Mouse (Mus musculus) midbrain, embryonic 12.5 days (tissue): ENCODE data around the gene Tbx4. TPM values are rescaled to one million over a fixed set of nuclear protein-coding genes. Genes with fewer than 3 reads are reported as not detected.

Source experiments
- ATAC-seq: fragments of 200-750 bp; cut with Nextera tagmentation; 2 replicates; pipeline ENCODE4 v1.8.0; 2017; ENCODE audit warnings: low read depth, moderate TSS enrichment, moderate library complexity; ENCODE audit not compliant: low FRiP score
- H3K27ac ChIP-seq: fragments of 300-500 bp; sonication (generic); replicated peaks from 2 replicates; pipeline ENCODE4 v1.5.1; 2016; ENCODE audit warnings: mild to moderate bottlenecking
- H3K27me3 ChIP-seq: fragments of 300-500 bp; sonication (generic); 2 replicates; pipeline ENCODE4 v1.6.1; 2016; ENCODE audit warnings: mild to moderate bottlenecking
- H3K36me3 ChIP-seq: fragments of 300-500 bp; sonication (generic); 2 replicates; pipeline ENCODE4 v1.6.1; 2016
- H3K4me1 ChIP-seq: fragments of 300-500 bp; sonication (generic); 2 replicates; pipeline ENCODE4 v1.6.1; 2016
- H3K4me2 ChIP-seq: fragments of 300-500 bp; sonication (generic); replicated peaks from 2 replicates; pipeline ENCODE4 v1.6.1; 2016; ENCODE audit warnings: mild to moderate bottlenecking, moderate library complexity
- H3K4me3 ChIP-seq: fragments of 300-500 bp; sonication (generic); 2 replicates; pipeline ENCODE4 v1.5.1; 2016; ENCODE audit warnings: mild to moderate bottlenecking
- H3K9ac ChIP-seq: fragments of 300-500 bp; sonication (generic); replicated peaks from 2 replicates; pipeline ENCODE4 v1.6.1; 2016; ENCODE audit warnings: mild to moderate bottlenecking, moderate library complexity
- H3K9me3 ChIP-seq: fragments of 300-500 bp; sonication (generic); 2 replicates; pipeline ENCODE4 v1.6.1; 2016; ENCODE audit warnings: mild to moderate bottlenecking
- WGBS: fragments of 180-500 bp; shearing (Covaris S2); methylation state at CpG from one replicate; pipeline ENCODE4 v1.1.7; 2016; 5-methylcytosine and 5-hydroxymethylcytosine counted together
- polyA plus RNA-seq: library from polyadenylated mRNA; unstranded; fragments of >200 nt; fragmentation: Nextera tagmentation; extraction: Ambion mirVana; gene quantifications from 2 replicates; pipeline ENCODE4 v1.2.1, GENCODE M21; 2016

The Tbx4 gene
- polyA plus RNA-seq, 1 experiment from 2014 or later, result 0.19 TPM

DNA sequence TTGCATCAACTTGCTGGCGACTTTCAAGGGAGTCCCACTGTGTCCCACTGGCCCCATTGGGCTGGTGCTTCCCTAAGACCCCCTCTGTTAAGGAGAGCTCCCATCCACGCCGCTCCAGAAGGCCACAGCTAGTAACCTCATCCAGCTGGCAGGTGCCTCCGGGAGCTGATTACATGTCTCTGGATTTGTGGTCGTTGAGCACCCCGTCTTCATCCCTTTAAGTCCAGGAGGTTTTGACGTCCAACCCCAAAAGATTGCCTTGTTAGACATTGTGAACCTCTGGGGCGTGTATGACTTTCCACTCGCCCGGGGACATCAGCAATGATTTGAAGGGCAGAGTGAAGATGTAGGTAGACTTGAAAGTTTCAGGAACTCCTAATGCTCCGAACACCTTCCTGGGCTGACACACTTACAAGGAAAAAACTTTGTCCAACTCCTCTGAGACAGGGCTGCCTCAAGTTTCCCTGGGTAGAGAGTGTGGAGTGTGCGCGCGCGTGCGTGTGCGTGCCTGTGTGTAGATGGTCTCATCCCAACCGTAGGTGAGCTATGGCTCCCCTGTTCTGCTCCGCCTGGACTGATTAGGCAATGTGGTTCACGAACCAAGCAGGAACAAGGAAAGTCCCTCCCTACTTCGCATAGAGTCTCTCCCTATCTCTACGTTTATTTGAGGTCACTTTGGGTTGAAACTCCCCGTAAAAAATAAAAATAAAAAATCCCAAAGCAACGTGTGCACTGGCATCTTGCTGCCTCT, 43.5 kb upstream of the Tbx4 start:
- no peaks in the 10 kb centered on the region for H3K9me3 ChIP-seq
- H3K36me3 ChIP-seq, result no peaks in the 10 kb centered on the region
- H3K4me1 ChIP-seq, result peaks cover 40% of the 10 kb centered on the region
- no peak for ATAC-seq
- peak overlapping the region; percentile 45 for H3K4me3 ChIP-seq
- H3K27me3 ChIP-seq, result peaks cover 96% of the 10 kb centered on the region
- peak overlapping the region; percentile 84 for H3K4me2 ChIP-seq
- no peak overlapping the region for H3K27ac ChIP-seq
- WGBS, result 3% methylated on average over 24 of the region's 24 CpGs
- H3K9ac ChIP-seq, result no peak overlapping the region

DNA sequence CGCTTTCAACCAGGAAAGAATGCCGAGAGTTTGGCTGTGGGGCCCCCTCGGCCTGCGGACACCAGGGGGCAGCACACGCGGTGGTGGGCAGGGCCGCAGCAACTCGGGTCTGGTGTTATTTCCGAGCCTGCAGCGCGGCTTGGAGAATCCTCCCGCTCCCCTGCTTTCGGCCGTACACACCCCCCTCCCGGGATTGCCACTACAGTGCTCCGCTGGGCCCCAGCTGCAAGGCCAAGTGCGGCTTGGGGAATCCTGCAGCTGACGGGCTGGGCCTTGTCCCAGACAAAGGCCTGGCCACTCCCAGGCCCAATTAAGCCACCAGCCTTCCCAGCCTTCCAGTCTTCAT, 42.9 kb upstream of the Tbx4 start:
- Histone ChIP-seq H3K36me3 (no peaks in the 10 kb centered on the region), H3K9ac (peak overlapping the region; percentile 46; the same call in 1 of the 2 replicates), H3K4me1 (peaks cover 35% of the 10 kb centered on the region), H3K9me3 (no peaks in the 10 kb centered on the region), H3K27me3 (peaks cover 96% of the 10 kb centered on the region), H3K27ac (no peak overlapping the region), H3K4me3 (peak overlapping the region; percentile 45), H3K4me2 (peak overlapping the region; percentile 84)
- WGBS, result under 1% methylated on average over 18 of the region's 18 CpGs
- peak; percentile 68 for ATAC-seq

DNA sequence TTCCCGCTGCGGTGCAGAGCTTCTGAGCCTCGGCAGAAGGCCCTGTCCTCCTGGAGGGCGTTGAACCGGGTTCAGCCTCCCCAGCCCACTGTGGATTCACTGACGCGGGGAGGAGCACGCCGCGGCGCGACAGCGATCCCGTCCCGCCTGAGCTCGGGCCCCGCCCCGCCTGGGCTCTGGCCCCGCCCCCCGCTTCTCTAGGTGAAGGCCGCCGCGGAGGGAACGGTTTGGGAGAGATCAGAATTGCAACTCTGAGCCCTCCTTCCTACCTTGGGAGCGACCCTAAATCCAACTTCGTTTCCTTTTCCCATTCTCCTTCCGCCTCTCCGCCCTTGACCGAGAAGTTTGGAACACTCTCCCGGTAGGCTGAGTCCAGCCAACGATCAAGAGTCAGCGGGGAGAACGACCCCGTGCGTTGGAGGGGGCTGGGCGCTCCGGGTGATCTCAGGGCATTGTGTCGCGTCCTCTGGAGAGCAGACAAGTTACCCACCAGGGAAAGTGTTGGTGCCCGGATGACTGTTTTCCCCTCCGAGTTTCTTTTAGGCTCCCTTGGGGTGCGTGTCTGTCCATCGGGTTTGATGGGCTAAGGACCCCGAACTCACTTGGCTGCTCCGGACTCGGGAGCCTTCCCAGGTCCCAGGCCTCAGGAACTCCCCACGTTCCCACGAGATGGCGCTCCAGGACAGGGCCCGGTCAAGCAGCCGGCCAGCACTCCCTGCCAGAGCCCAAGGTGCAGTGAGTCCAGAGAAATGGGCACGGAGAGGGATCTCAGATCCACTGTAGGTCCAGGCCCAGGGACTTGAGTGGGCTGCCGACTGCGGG, 41.9 kb upstream of the Tbx4 start:
- peak; percentile 48 for ATAC-seq
- peak overlapping the region; percentile 46 for H3K9ac ChIP-seq
- under 1% methylated on average over 54 of the region's 54 CpGs for WGBS
- no peaks in the 10 kb centered on the region for H3K36me3 ChIP-seq
- peak overlapping the region; percentile 84 for H3K4me2 ChIP-seq
- 0 out of 2 replicates have a peak overlapping the region, but pooled peaks have one; percentile 11 for H3K27ac ChIP-seq
- no peaks in the 10 kb centered on the region for H3K9me3 ChIP-seq
- peaks cover 41% of the 10 kb centered on the region for H3K4me1 ChIP-seq
- H3K4me3 ChIP-seq, result peak overlapping the region; percentile 45
- peaks cover 89% of the 10 kb centered on the region for H3K27me3 ChIP-seq

DNA sequence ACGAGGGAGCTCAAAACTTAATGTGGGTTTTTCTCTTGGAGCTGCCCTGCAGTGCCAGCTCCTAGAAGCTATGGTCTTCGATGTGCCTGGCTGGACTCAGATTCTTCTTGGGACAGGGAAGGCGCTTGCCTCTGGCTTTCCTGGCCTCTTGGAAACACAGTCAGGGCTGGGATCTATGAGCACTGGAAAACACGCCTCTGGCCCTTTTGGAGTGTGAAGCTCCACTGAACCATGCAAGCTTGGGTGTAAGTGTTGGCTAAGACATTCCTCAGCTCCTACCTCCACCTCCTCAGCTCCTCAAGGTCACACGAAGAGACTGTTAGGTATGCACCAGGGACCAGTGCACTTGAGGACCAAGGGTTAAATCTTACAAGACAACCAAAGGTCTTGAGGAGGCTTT, 41.3 kb upstream of the Tbx4 start:
- no peak overlapping the region for H3K4me3 ChIP-seq
- no peaks in the 10 kb centered on the region for H3K36me3 ChIP-seq
- H3K27me3 ChIP-seq, result peaks cover 87% of the 10 kb centered on the region
- H3K9me3 ChIP-seq, result no peaks in the 10 kb centered on the region
- no peak overlapping the region for H3K27ac ChIP-seq
- no peak for ATAC-seq
- H3K4me1 ChIP-seq, result peaks cover 41% of the 10 kb centered on the region
- H3K9ac ChIP-seq, result no peak overlapping the region
- H3K4me2 ChIP-seq, result peak overlapping the region; percentile 84
- 37% methylated on average over 5 of the region's 5 CpGs for WGBS

DNA sequence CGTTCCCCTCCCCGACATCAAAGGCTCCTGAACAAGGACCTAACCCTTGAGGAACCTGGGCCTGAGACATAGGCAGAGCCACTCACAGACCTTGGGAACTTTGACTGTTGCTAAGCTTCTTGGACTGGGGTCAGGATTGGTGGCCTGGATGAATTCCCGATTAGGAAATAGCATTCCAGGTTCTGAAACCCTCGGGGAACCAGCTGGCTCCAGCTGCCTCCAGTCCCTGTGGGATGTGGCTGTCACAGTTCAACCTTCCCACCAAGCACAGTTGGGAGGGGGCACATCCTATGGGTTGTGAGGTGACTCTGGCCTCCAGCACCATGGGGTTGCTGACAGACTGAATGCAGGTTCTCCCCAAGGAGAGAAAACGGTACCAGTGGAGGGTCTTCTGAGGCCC, 40.3 kb upstream of the Tbx4 start:
- 50% methylated on average over 5 of the region's 5 CpGs for WGBS
- Histone ChIP-seq H3K4me1 (peaks cover 34% of the 10 kb centered on the region), H3K36me3 (no peaks in the 10 kb centered on the region), H3K27me3 (peaks cover 83% of the 10 kb centered on the region), H3K4me2 (no peak overlapping the region), H3K9ac (no peak overlapping the region), H3K4me3 (no peak overlapping the region), H3K27ac (no peak overlapping the region), H3K9me3 (no peaks in the 10 kb centered on the region)
- ATAC-seq, result no peak

DNA sequence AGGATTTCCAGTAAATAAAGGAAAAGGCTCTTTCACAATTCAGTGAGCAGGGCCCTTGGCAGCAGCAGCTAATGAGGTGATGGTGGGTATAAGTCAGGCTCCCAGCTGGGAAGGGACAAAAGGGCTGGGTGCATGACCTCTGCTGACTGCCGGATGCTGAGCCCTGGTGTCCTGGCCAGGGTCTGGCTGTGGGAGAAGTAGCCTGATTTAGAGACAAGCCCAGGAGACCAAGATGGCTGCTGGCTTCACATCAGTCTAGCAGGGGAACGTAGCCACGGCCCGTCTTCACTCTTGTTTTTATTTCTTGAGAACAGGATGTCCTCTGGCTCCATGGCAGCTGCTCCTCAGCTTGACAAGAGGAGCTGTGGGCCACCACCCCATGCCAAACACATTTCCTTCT, 39.7 kb upstream of the Tbx4 start:
- Histone ChIP-seq H3K27ac (no peak overlapping the region), H3K4me3 (no peak overlapping the region), H3K9me3 (no peaks in the 10 kb centered on the region), H3K36me3 (no peaks in the 10 kb centered on the region), H3K4me2 (no peak overlapping the region), H3K27me3 (peaks cover 77% of the 10 kb centered on the region), H3K4me1 (peaks cover 33% of the 10 kb centered on the region), H3K9ac (no peak overlapping the region)
- WGBS, result 56% methylated on average over 4 of the region's 4 CpGs
- ATAC-seq, result no peak

DNA sequence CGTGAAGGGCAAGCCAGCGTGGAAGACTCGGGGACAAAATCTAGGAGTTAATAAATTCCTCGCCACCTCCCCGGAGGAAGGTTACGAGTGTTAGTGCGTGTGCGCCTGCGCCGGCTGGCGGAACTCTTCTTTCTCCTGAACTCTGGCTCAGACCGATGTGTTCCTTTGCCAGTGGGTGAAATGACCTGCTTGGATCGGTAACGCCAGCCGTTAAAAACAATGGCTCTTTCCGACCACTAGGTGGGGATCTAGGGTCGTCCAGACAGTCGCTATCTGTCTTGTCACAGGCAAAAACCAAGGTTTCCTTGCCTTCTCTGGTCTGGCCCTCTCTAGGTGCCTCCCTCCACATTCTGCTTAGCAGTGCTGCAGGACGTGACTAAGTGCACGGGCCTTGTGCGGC, 37.2 kb upstream of the Tbx4 start:
- H3K9ac ChIP-seq, result 0 out of 2 replicates have a peak overlapping the region, but pooled peaks have one; percentile 47
- 1% methylated on average over 21 of the region's 21 CpGs for WGBS
- H3K9me3 ChIP-seq, result no peaks in the 10 kb centered on the region
- peaks cover 52% of the 10 kb centered on the region for H3K27me3 ChIP-seq
- H3K27ac ChIP-seq, result no peak overlapping the region
- 0 out of 2 replicates have a peak, but pooled peaks have one; percentile 27 for ATAC-seq
- H3K4me3 ChIP-seq, result peak overlapping the region; percentile 28
- peak overlapping the region; percentile 56 for H3K4me2 ChIP-seq
- H3K4me1 ChIP-seq, result peaks cover 12% of the 10 kb centered on the region
- no peaks in the 10 kb centered on the region for H3K36me3 ChIP-seq

DNA sequence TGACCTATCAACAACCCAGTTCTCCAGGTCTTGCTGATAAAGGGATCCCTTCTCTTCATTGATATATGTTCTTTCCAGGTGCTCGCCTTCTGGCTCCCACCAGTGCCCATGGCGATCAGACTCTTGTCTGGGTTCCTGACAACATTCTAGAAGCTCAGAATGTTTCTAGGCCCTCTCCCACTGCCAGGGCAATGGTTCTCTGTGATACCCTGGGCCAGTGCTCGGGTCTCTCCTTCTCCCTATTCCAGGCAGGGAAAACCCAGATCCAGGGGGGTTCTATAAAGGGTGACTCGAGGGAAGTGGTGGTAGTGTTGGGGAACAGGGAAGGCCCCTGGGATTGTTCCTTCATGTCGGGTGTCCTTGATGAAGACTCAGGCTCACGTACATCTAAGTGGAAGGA, 36.0 kb upstream of the Tbx4 start, which contains the start of gene Gm11444:
Gene Gm11444, minus strand, starts transcription at position 101 of the 400 bp plus-strand sequence.
- Histone ChIP-seq H3K27ac (no peak within 1 kb of the TSS), H3K9ac (no peak within 1 kb of the TSS), H3K4me3 (no peak within 1 kb of the TSS; the same call in 1 of the 2 replicates), H3K9me3 (no peaks in the 10 kb centered on the region), H3K4me2 (peak within 1 kb of the TSS; percentile 56), H3K4me1 (peaks cover 6% of the 10 kb centered on the region; the same call in 1 of the 2 replicates), H3K27me3 (peaks cover 40% of the 10 kb centered on the region), H3K36me3 (no peaks in the 10 kb centered on the region)
- no peak for ATAC-seq
- WGBS, result 80% methylated on average over 6 of the region's 6 CpGs

DNA sequence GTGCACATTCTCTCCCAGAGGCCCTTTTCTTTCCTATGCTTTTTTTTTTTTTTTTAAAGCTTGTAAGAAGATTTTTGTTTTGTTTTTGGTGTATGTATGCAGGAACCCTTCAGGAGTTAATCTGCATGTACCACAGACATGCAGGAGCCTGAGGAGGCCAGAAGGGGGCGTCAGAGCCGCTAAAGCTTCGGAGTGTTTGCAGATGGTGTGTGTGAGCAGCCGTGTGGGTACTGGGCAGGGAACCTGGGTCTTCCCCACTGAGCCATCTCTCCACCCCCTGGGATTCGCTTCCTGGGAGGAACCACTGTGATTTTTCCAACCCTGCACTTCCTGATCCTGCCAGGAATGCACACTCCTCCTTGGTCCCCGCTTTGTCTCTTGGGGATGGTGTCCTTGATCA, 35.5 kb upstream of the Tbx4 start:
- no peaks in the 10 kb centered on the region for H3K9me3 ChIP-seq
- no peak for ATAC-seq
- H3K27me3 ChIP-seq, result peaks cover 38% of the 10 kb centered on the region
- WGBS, result 40% methylated on average over 6 of the region's 6 CpGs
- peaks cover 6% of the 10 kb centered on the region; the same call in 1 of the 2 replicates for H3K4me1 ChIP-seq
- no peak overlapping the region for H3K4me2 ChIP-seq
- H3K4me3 ChIP-seq, result no peak overlapping the region
- H3K27ac ChIP-seq, result no peak overlapping the region
- H3K9ac ChIP-seq, result no peak overlapping the region
- no peaks in the 10 kb centered on the region for H3K36me3 ChIP-seq

DNA sequence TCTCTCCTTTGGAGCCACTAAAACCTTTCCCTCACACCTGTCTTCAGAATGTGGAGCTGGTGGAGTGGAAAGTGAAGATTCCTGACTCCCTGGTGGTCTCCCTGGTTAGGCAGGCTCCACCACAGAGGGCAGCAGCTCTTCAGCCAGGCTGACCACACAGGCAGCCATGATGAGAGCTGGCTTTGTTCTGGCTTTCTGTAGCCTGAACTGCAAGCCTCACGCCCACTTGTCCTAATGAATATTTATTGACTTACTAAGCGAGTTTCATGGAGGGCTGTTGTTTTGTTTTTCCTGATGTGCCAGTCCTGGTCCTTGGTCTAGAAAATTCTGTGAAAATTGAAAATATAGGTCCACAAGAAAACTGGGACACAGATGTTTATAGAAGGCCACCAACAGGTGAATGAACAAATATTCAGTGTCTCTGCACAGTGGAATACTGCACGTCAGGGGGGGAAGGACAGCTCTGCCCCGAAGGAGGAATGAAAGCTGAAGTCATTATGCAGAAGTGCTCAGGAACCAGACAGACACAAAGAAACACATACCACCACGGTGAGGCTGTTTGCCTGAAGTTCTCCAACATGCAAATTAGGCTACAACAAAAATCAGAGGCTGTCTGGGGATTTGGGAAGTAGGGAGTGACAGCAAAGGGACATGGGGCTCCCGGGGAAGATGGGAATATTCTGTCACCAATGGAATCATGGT, 28.1 kb upstream of the Tbx4 start:
- peak; percentile 66 for ATAC-seq
- no peak overlapping the region for H3K9ac ChIP-seq
- H3K4me3 ChIP-seq, result no peak overlapping the region
- H3K27me3 ChIP-seq, result peaks cover 13% of the 10 kb centered on the region
- 10% methylated on average over 6 of the region's 6 CpGs for WGBS
- 0 out of 2 replicates have a peak overlapping the region, but pooled peaks have one; percentile 15 for H3K4me2 ChIP-seq
- peaks cover 13% of the 10 kb centered on the region for H3K4me1 ChIP-seq
- H3K9me3 ChIP-seq, result no peaks in the 10 kb centered on the region
- peak overlapping the region; percentile 50 for H3K27ac ChIP-seq
- no peaks in the 10 kb centered on the region for H3K36me3 ChIP-seq

DNA sequence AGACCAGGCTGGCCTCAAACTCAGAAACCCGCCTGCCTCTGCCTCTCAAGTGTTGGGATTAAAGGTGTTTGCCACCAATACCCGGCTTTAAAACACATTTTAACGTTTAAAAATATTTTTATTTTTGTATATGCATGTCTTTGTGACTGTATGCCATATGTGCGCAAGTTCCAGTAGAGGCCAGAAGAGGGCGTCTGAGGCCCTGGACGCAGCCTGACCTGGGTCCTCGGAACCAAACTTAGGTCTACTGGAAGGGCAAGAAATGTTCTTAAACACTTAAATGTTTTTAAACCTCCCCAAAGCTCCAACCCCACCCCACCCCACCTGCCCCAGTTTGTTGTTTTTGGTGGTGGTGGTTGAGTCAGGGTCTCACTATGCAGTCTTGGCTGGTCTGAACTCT, 21.9 kb upstream of the Tbx4 start:
- Histone ChIP-seq H3K9me3 (no peaks in the 10 kb centered on the region), H3K4me2 (no peak overlapping the region), H3K4me1 (no peaks in the 10 kb centered on the region), H3K4me3 (no peak overlapping the region), H3K9ac (no peak overlapping the region), H3K36me3 (no peaks in the 10 kb centered on the region), H3K27me3 (peaks cover 7% of the 10 kb centered on the region; the same call in 1 of the 2 replicates), H3K27ac (no peak overlapping the region)
- ATAC-seq, result no peak
- WGBS, result 40% methylated on average over 7 of the region's 7 CpGs
